Mouse (Mus musculus): Measurements from ENCODE around the gene Fahd1. TPM values are rescaled to one million over a fixed set of nuclear protein-coding genes. Genes with fewer than 3 reads are reported as not detected.

Fahd1 gene
- total and polyA plus RNA-seq, 3 experiments: 5.2 to 8.0 (median 6.3) TPM

- peak; percentile 86 for DNase-seq (ENCODE audit: extremely low read depth)
- in situ Hi-C loops (cut with MboI; ENCODE audit: low pct_ligation_motif_present, low pct_unique_long_range_greater_than_20kb, low sequenced_read_pairs): no loop called here
- peak; percentile 88 for TF ChIP-seq HCFC1 (IDR thresholded peaks at IDR 0.05; ENCODE audit: low read depth, low read length)
- no peak for TF ChIP-seq JUND (conservative IDR thresholded peaks at IDR 0.05; ENCODE audit: low read depth, low read length)
- peak; percentile 32 for TF ChIP-seq BHLHE40 (IDR thresholded peaks at IDR 0.05; ENCODE audit: low read depth, low read length)
- peak; percentile 86 for TF ChIP-seq ELF1 (IDR thresholded peaks at IDR 0.05; ENCODE audit: low read depth, low read length)
- TF ChIP-seq POLR2A (IDR thresholded peaks at IDR 0.05; ENCODE audit: low read depth, low read length): peak; percentile 92
- TF ChIP-seq ETS1 (conservative IDR thresholded peaks at IDR 0.05; ENCODE audit: low read depth, low read length): no peak
- TF ChIP-seq TBP (conservative IDR thresholded peaks at IDR 0.05; ENCODE audit: low read depth, low read length): peak; percentile 84
- TF ChIP-seq NRF1 (IDR thresholded peaks at IDR 0.05; ENCODE audit: low read depth, low read length): peak; percentile 60
- TF ChIP-seq KAT2A (IDR thresholded peaks at IDR 0.05; ENCODE audit: insufficient replicate concordance, low read length): peak; percentile 73; the same call in 1 of the 2 replicates
- no peak for TF ChIP-seq E2F4 (IDR thresholded peaks at IDR 0.05; ENCODE audit: insufficient replicate concordance, low read depth, low read length)
- peak; percentile 91 for TF ChIP-seq UBTF (IDR thresholded peaks at IDR 0.05; ENCODE audit: low read depth, low read length)
- TF ChIP-seq CTCF (conservative IDR thresholded peaks at IDR 0.05 in 1 of 2, IDR thresholded peaks at IDR 0.05 in 1 of 2; ENCODE audit: low read depth in 2 of 2, low read length in 2 of 2): no peak
- 0 out of 2 replicates have a peak, but pooled peaks have one; percentile 30 for TF ChIP-seq MAZ (IDR thresholded peaks at IDR 0.05; ENCODE audit: low read depth, low read length)
- TF ChIP-seq RAD21 (IDR thresholded peaks at IDR 0.05; ENCODE audit: low read depth, low read length): no peak
- peak; percentile 85; the same call in 1 of the 2 replicates for TF ChIP-seq MXI1 (IDR thresholded peaks at IDR 0.05; ENCODE audit: low read depth, low read length)
- TF ChIP-seq TCF12 (IDR thresholded peaks at IDR 0.05; ENCODE audit: low read depth, low read length): peak; percentile 91
- peak; percentile 7; the same call in 1 of the 2 replicates for TF ChIP-seq GABPA (IDR thresholded peaks at IDR 0.05; ENCODE audit: insufficient replicate concordance, low read depth, low read length)
- peak; percentile 89 for TF ChIP-seq SIN3A (IDR thresholded peaks at IDR 0.05; ENCODE audit: low read length)
- TF ChIP-seq ZC3H11A (IDR thresholded peaks at IDR 0.05; ENCODE audit: low read depth, low read length): no peak
- TF ChIP-seq IRF4 (IDR thresholded peaks at IDR 0.05; ENCODE audit: low read depth, low read length): peak; percentile 69
- TF ChIP-seq JUN (IDR thresholded peaks at IDR 0.05; ENCODE audit: insufficient read depth, low read depth, low read length): no peak
- peak; percentile 88 for TF ChIP-seq NELFE (IDR thresholded peaks at IDR 0.05; ENCODE audit: low read depth, low read length)
- TF ChIP-seq ZMIZ1 (IDR thresholded peaks at IDR 0.05; ENCODE audit: low read depth, low read length): peak; percentile 89
- TF ChIP-seq USF2 (conservative IDR thresholded peaks at IDR 0.05; ENCODE audit: low read depth, low read length): no peak
Measured at GRCm38 (mm10) chr17:24894995-24895547, 44.9 kb upstream of the Fahd1 start, which contains the start of the genes Eme2 and Mrps34. Eme2 (minus strand) TSS chr17:24895087. Mrps34 (plus strand) TSS chr17:24895116.

More at GRCm38 (mm10) chr17:24894995-24895547, 44.9 kb upstream of the Fahd1 start, which contains the start of the genes Eme2 and Mrps34:
- Histone ChIP-seq H3K27ac (ENCODE audit: insufficient read depth, low read depth) (peak within 1 kb of the TSS; percentile 68), H3K9ac (ENCODE audit: insufficient read depth, low read depth) (peak within 1 kb of the TSS; percentile 74), H3K9me3 (replicated peaks; ENCODE audit: low read length) (no peaks in the 10 kb centered on the region), H3K36me3 (replicated peaks in 1 of 2; ENCODE audit: control insufficient read depth in 1 of 2, insufficient read depth in 1 of 2, low read length in 1 of 2) (peaks cover 67 to 72% of the 10 kb centered on the region in 2 experiments), H3K4me1 (ENCODE audit: control insufficient read depth in 1 of 2, insufficient read depth in 2 of 2) (peaks cover 17 to 68% of the 10 kb centered on the region in 2 experiments), H3K4me2 (ENCODE audit: insufficient read depth, low read depth, poor library complexity, severe bottlenecking) (peak within 1 kb of the TSS; percentile 91), H3K27me3 (replicated peaks) (no peaks in the 10 kb centered on the region), H3K4me3 (replicated peaks in 1 of 3; ENCODE audit: low read depth in 2 of 3, low read length in 2 of 3, poor library complexity in 1 of 3) (peak within 1 kb of the TSS; percentile 83 to 94 (median 92)), H3K79me2 (replicated peaks; ENCODE audit: control insufficient read depth, extremely low read depth, insufficient read depth, poor library complexity, severe bottlenecking) (peaks cover 15% of the 10 kb centered on the region)
- dilution Hi-C loops (cut with MboI; ENCODE audit: extremely low pct_ligation_motif_present, extremely low pct_unique_long_range_greater_than_20kb, low sequenced_read_pairs): no loop called here

Measured in CH12.LX (cell line).